Mouse (Mus musculus) E14TG2a.4 (cell line): ENCODE data around the gene Gpld1.

Experiments
- CTCF ChIP-seq: conservative IDR thresholded peaks from 2 replicates; pipeline ENCODE4 v1.5.1; 2014; ENCODE audit warnings: low read length
- NANOG ChIP-seq: IDR thresholded peaks from 2 replicates; pipeline ENCODE4 v1.6.1; 2014; ENCODE audit warnings: borderline replicate concordance, low read length, mixed read lengths
- POU5F1 ChIP-seq: IDR thresholded peaks from 2 replicates; pipeline ENCODE4 v1.6.1; 2014; ENCODE audit warnings: low read length, borderline replicate concordance

DNA sequence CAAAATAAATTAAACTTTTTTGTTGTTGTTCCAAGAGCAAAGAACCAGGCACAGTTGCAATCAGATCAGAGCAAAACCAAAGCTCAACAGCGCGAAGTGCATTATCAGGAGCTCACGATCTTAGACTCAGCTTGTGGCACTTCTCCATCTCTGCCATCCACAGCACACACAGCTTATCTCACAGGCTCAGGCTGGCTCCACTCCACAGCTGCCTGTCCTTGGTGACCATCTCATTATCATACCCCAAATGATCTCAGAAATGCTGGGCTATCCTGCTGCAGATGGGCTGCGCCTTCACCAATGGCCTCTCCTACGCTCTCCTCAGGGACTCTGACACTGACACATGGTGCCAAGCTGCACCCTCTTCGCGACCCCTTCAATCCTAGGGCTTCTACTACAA is 9.8 kb upstream of the Gpld1 start:
- no peak for TF ChIP-seq CTCF
- no peak for TF ChIP-seq NANOG
- TF ChIP-seq POU5F1 = no peak
